Mouse (Mus musculus) spleen, postnatal 36 days (tissue): Measurements from ENCODE around the gene Csf3r.

ENCODE experiments used
- DNase-seq, 2 experiments: peaks; one replicate each; pipeline ENCODE4 v3.0.0; 2022; ENCODE audit warnings: low spot score in 2 of 2, mixed read lengths in 1 of 2

Csf3r gene

GRCm38 (mm10) chr4:126057207-126058133 lies 33.1 kb downstream of the Csf3r start:
- DNase-seq, result no peak

DNA sequence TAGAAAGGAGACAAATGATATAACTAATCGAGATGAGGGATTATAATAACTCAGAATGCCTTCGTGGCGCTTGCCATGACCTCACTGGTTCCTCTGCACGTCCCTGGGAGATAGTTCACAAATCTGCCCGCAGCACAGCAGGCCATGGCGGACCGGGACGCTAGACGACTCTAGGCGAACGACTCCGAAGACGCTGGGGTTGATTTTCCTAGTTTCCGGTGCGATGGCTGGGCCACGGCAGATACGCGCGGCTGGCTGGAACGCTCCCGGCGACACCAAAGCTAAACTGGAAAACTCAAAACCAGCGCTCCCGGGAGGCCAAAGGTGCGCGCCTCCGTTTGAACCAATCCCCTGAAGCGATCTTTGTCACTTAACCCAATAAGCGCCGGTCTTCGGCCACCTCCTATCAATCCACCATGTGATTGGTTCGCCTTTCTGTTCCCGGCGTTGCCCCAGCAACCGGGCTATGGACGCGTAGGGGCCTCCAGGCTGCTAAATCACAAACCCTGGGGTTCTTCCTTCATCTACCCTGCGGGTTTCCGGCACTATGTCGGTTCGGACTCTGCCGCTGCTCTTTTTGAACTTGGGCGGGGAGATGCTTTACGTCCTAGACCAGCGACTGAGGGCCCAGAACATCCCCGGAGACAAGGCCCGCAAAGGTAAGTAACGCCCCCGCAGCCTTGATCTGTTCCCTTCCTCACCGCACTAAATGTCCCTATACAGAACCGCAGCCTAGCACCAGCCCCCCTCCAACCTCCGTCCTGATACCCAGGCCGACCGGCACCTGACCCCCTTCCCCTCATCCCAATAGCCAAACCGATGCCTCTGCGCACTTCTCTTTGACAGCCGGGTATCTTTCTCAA lies 34.0 kb downstream of the Csf3r start, which contains the start of gene Oscp1:
TSS of gene Oscp1 (plus strand) at position 432 of the 863 bp plus-strand sequence.
- DNase-seq, result peak; percentile 87 to 91

GRCm38 (mm10) chr4:126058997-126059362 lies 34.6 kb downstream of the Csf3r start:
- DNase-seq, result no peak

- DNase-seq, result no peak
These were observed 38.5 kb downstream of the Csf3r start for GRCm38 (mm10) chr4:126062856-126063255.

DNA sequence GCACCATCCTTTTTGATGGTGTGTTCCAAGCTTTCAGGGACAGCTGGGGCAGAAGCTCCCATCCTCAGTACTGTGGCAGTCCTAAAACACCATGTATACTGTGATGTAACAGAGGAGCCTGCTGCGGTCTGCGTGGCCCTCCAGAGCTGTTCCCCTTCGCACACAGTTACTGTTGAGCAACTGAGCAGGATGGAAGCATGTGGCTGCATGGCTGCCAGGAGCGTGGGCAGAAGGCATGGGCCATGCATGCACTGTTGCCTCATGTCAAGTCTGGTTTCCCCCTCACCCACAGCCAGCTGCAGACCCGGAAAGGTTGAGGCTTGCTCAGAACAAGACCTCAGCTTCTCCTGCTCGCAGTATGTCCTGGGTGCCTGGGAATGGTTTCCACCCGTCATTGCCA lies 40.9 kb downstream of the Csf3r start:
- DNase-seq, result no peak

- DNase-seq, result no peak
These were observed 43.2 kb downstream of the Csf3r start for GRCm38 (mm10) chr4:126067401-126068077.

GRCm38 (mm10) chr4:126068842-126069241 lies 44.5 kb downstream of the Csf3r start:
- no peak for DNase-seq

DNA sequence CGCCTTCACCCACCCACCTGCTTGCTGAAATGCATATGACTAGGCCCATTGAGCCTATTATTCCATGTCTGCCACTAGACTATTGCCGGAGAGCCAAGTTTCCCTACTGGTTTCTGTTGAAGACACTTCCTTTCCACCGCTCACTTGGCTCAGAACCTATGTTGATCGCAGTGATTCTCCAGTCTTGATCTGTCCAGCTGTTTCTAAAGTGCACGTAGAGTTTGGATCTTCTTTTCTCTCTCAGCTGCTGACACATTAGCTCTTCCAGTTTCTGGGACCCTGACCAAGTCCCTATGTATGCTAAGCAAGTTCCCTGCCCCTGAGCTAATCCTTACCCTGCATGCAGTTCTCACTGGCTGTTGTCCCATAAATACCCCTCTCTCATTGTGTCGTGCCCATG lies 53.5 kb downstream of the Csf3r start:
- no peak for DNase-seq

- DNase-seq, result no peak
These were observed 54.9 kb downstream of the Csf3r start for GRCm38 (mm10) chr4:126079266-126079665.

GRCm38 (mm10) chr4:126081601-126082000 lies 57.3 kb downstream of the Csf3r start:
- no peak for DNase-seq

DNA sequence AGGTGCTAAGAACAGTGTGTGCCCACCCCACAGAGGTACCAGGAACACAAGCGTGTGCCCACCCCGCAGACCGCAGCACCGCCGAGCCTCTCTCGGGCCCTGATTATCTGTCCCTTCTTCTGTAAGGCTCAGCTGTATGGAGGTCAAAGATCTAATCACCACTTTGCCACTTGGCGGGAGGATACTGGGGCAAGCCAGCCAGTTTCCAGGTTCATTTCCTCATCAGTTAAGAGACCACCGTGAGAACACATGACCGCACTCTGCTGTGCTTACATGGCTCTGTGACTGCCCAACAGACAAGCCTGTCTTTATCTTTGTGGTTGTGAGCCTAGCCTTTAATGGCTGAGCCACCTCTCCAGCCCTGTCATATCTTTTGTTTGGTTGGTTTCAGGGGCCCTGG lies 58.7 kb downstream of the Csf3r start:
- DNase-seq, result no peak

DNA sequence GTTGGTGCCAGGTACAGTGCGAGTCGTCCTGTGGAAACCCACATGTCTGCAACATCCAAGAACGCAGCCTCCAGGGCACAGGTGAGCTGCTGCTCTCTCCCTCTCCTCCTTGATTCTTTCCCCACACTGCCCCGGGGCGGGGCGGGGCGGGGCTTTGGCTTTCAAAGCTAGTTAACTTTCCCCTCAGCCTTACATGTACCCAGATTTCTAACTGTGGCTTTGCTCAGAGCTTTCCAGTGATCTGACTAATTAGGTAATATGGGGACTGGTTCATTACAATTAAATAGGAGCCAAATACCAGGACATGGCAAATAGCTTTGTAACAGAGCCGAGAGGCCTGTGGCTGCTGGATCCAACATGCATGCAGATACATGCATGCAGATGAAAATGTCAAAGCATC lies 60.0 kb downstream of the Csf3r start:
- DNase-seq, result no peak

DNA sequence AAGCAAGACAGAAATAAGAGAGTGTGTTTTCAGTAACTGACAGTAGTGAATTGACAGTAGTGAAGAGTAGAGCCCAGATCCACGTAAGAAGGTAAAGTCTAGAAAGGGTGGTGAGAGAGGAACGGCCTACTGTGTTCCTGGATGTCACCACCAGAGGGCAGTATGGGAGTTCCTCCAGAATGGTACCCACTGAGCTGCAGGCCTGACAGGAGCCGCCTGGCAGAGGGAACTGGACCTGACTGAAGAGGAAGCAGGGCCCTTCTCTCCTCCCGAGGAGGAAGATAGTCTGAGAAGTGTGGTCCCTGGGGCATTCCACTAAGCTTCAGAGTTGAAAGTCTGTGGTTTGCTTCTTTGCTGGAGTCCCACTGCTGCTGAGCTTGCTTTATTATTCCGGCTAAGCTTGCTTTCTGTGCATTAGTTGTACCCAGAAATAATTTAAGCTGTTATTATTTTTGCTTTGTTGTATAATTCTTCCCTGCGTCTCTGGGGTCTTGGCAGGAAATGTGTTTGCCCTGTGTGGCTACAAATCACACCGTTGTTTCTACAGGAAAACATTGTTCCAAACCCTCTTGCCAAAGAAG lies 61.7 kb downstream of the Csf3r start:
- DNase-seq, result peak; percentile 80 to 82

DNA sequence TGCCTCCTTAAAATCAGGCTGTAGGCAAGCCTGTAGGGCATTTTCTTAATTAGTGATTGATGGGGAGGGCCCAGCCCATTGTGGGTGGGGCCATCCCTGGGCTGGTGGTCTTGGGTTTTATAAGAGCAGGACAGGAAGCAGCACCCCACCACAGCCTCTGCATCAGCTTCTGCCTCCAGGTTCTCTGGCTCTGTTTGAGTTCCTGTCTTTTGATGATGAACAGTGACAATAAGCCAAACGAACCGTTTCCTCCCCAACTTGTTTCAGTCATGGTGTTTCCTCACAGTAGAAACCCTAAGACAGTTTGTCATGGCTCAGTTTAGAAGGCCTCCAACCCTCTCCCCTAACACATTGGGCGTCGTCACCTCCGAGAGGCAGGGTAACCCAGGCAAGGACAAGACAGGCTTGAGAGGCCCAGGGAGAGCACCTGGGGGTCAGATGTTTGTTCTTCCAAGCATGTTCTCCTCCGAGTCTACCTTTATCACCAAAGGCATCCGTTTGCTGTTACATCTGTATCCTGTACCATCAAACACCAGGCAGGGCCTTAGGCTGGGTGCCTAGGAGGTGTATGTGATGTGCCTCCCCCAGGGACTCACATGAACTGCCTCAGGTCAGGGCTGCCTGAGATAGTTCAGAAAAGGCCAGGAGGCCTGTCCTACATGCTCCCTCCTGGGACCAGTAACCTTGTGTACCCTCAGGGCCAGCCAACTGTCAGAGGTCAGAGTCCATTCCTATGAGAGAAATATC lies 65.9 kb downstream of the Csf3r start:
- DNase-seq, result no peak

- no peak for DNase-seq
These were observed 66.4 kb downstream of the Csf3r start for GRCm38 (mm10) chr4:126090848-126091124.

- DNase-seq, result no peak
These were observed 67.5 kb downstream of the Csf3r start for GRCm38 (mm10) chr4:126091873-126092272.
